Mouse (Mus musculus): ENCODE data around the gene Hspa14. TPM values are rescaled to one million over a fixed set of nuclear protein-coding genes. Genes with fewer than 3 reads are reported as not detected.

Gene Hspa14
- polyA plus RNA-seq, 1 experiment = 38.4 TPM

Other genes with a start within 250 kb of the Hspa14 start
- gene Nmt2, start 228.6 kb downstream of the Hspa14 start, polyA plus RNA-seq (2012; rRNA removed) = 10.2 and 12.0 TPM in 2 replicates
- 6.2 and 6.5 TPM in 2 replicates for gene Rpp38, start 180.2 kb downstream of the Hspa14 start, polyA plus RNA-seq (2012; rRNA removed)
- gene Acbd7, start 176.6 kb downstream of the Hspa14 start, polyA plus RNA-seq (2012; rRNA removed) = 30.9 and 73.5 TPM in 2 replicates
- gene Olah, start 115.6 kb downstream of the Hspa14 start, polyA plus RNA-seq (2012; rRNA removed) = not detected in 2 replicates
- gene Meig1, start 90.2 kb downstream of the Hspa14 start, polyA plus RNA-seq (2012; rRNA removed) = 1.00 and 2.0 TPM in 2 replicates
- gene Dclre1c, start 88.7 kb downstream of the Hspa14 start, polyA plus RNA-seq (2012; rRNA removed) = 4.9 and 6.1 TPM in 2 replicates
- gene Suv39h2, start 37.8 kb downstream of the Hspa14 start, polyA plus RNA-seq (2012; rRNA removed) = 0.45 and 0.52 TPM in 2 replicates
- gene Gm45902, start within 50 bp of the Hspa14 start, polyA plus RNA-seq (2012; rRNA removed) = 2.0 and 2.1 TPM in 2 replicates
- gene Cdnf, start 216 bp upstream of the Hspa14 start, polyA plus RNA-seq (2012; rRNA removed) = 2.4 and 2.6 TPM in 2 replicates
- 7.3 and 8.1 TPM in 2 replicates for gene Fam107b, start 57.7 kb upstream of the Hspa14 start, polyA plus RNA-seq (2012; rRNA removed)

Data from gonadal fat pad, adult 2 months (tissue).